Mouse (Mus musculus): Measurements from ENCODE around the gene Noto. TPM values are rescaled to one million over a fixed set of nuclear protein-coding genes. Genes with fewer than 3 reads are reported as not detected.

The Noto gene
- polyA plus RNA-seq, 1 experiment = not detected

GRCm38 (mm10) chr6:85391803-85392202, 31.9 kb upstream of the Noto start:
- peak; percentile 72 for DNase-seq (ENCODE audit: low read depth)
- peak; percentile 76; the same call in 1 of the 2 replicates for TF ChIP-seq CTCF (IDR thresholded peaks at IDR 0.05; ENCODE audit: borderline replicate concordance, extremely low read depth, insufficient read depth, insufficient read length)
- TF ChIP-seq POLR2A (IDR thresholded peaks at IDR 0.05; ENCODE audit: borderline replicate concordance, extremely low read depth, insufficient read depth, insufficient read length, poor library complexity, severe bottlenecking) = no peak

DNA sequence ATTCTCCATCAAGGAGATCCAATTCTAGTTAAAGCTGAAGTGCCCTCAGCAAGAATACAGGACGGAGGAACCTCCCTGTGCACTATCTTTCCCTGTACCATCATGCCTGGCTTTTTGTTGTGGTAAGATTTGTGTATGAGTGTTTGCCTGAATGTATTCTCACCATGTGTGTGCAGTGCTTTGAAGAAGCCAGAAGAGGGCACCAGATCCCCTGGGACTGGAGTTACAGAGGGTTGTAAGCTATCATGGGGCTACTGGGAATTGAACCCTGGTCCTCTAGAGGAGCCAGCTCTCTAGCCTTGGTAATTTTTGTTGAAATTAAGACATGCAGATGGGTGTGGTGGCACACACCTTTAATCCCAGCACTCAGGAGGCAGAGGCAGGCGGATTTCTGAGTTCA, 28.3 kb upstream of the Noto start:
- TF ChIP-seq CTCF (IDR thresholded peaks at IDR 0.05; ENCODE audit: borderline replicate concordance, extremely low read depth, insufficient read depth, insufficient read length) = no peak
- TF ChIP-seq POLR2A (IDR thresholded peaks at IDR 0.05; ENCODE audit: borderline replicate concordance, extremely low read depth, insufficient read depth, insufficient read length, poor library complexity, severe bottlenecking) = no peak
- DNase-seq (ENCODE audit: low read depth) = no peak

- DNase-seq (ENCODE audit: low read depth) = no peak
- peak; percentile 52; the same call in 1 of the 2 replicates for TF ChIP-seq CTCF (IDR thresholded peaks at IDR 0.05; ENCODE audit: borderline replicate concordance, extremely low read depth, insufficient read depth, insufficient read length)
- TF ChIP-seq POLR2A (IDR thresholded peaks at IDR 0.05; ENCODE audit: borderline replicate concordance, extremely low read depth, insufficient read depth, insufficient read length, poor library complexity, severe bottlenecking) = no peak
These were observed 26.5 kb upstream of the Noto start for GRCm38 (mm10) chr6:85397165-85397564.

DNA sequence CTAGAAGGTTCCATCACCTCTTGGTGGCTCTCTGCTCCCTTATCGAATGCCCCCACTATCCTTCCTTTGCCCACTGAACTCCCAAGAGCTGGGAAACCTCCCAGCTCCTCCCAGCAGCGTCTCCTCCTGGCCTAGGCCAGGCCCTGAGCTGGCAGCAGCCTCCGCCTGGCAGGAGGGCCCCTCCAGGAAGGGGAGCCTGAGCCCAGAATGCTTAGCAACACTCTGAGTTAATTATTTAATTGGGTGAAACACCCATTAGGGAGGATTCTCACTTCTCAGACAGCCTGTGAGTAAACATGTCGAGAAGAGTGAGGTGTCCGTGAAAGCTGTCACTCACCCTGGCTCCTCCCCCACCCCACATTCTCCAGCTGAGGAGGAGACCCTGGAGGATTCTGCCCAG, 24.0 kb upstream of the Noto start:
- TF ChIP-seq CTCF (IDR thresholded peaks at IDR 0.05; ENCODE audit: borderline replicate concordance, extremely low read depth, insufficient read depth, insufficient read length) = no peak
- no peak for TF ChIP-seq POLR2A (IDR thresholded peaks at IDR 0.05; ENCODE audit: borderline replicate concordance, extremely low read depth, insufficient read depth, insufficient read length, poor library complexity, severe bottlenecking)
- DNase-seq (ENCODE audit: low read depth) = peak; percentile 82

GRCm38 (mm10) chr6:85402613-85403012, 21.1 kb upstream of the Noto start:
- TF ChIP-seq POLR2A (IDR thresholded peaks at IDR 0.05; ENCODE audit: borderline replicate concordance, extremely low read depth, insufficient read depth, insufficient read length, poor library complexity, severe bottlenecking) = no peak
- TF ChIP-seq CTCF (IDR thresholded peaks at IDR 0.05; ENCODE audit: borderline replicate concordance, extremely low read depth, insufficient read depth, insufficient read length) = no peak
- no peak for DNase-seq (ENCODE audit: low read depth)

DNA sequence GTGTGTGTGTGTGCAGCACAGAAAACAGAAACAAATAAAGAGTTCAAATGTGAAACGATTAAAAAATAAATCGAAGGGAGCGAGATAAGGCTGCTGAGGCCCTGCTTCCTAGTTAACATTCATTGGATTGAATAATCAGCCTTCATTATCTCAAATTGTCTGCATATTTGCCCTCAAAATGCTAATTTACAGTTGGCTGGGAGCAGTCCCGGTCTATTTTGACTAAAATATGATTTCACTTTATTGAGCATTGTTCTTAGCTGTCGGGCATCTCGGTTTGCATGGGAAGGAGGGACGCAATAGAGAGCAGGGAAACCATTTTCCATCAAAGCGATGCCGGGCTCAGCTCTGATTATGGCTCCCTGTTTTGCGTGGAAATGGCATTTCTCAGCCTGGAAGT, 20.6 kb upstream of the Noto start:
- peak; percentile 59 for DNase-seq (ENCODE audit: low read depth)
- no peak for TF ChIP-seq POLR2A (IDR thresholded peaks at IDR 0.05; ENCODE audit: borderline replicate concordance, extremely low read depth, insufficient read depth, insufficient read length, poor library complexity, severe bottlenecking)
- no peak for TF ChIP-seq CTCF (IDR thresholded peaks at IDR 0.05; ENCODE audit: borderline replicate concordance, extremely low read depth, insufficient read depth, insufficient read length)

DNA sequence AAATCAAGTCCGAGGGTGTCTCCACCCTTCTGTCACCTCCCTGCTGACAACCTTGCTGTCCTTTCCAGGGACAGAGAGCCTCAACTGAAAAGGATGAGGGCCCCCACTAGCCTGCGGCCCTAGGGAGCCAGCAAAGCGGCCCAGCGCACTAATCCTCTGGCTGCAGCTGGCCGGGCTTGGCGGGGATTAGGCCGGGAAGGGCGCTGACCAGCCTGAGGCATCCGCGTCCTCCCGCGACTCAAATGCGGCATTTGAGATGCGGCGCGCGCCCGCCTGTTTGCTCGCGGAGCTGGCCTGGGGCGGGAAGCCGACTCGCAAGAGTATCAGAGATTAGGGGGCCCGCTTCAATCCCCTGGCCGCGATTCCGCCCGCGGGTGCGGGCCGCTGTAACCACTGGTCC, 14.7 kb upstream of the Noto start:
- TF ChIP-seq POLR2A (IDR thresholded peaks at IDR 0.05; ENCODE audit: borderline replicate concordance, extremely low read depth, insufficient read depth, insufficient read length, poor library complexity, severe bottlenecking) = no peak
- TF ChIP-seq CTCF (IDR thresholded peaks at IDR 0.05; ENCODE audit: borderline replicate concordance, extremely low read depth, insufficient read depth, insufficient read length) = no peak
- peak; percentile 54 for DNase-seq (ENCODE audit: low read depth)

GRCm38 (mm10) chr6:85410771-85411273, 12.9 kb upstream of the Noto start:
- peak; percentile 91 for DNase-seq (ENCODE audit: low read depth)
- TF ChIP-seq CTCF (IDR thresholded peaks at IDR 0.05; ENCODE audit: borderline replicate concordance, extremely low read depth, insufficient read depth, insufficient read length) (peak; percentile 96), POLR2A (IDR thresholded peaks at IDR 0.05; ENCODE audit: borderline replicate concordance, extremely low read depth, insufficient read depth, insufficient read length, poor library complexity, severe bottlenecking) (no peak)

DNA sequence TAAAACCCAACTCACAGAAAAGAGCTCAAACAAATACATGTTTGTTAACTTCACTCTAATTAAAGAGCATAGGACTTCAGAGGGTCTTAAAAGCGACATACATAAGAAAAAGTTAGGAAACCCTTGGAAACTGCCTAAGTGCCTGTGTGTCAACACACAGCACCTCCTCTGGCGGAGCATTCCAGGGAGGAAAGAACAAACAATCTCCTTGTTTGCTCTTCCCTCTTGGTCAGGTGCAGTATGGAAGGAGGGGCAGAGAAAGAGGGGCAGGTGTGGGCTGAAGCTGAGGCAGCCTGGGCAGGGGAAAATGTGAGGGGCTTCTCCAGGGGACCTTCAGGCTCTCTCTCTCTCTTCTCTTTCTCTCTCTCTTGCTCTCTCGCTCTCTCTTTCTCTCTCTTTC, 7.9 kb upstream of the Noto start:
- TF ChIP-seq CTCF (IDR thresholded peaks at IDR 0.05; ENCODE audit: borderline replicate concordance, extremely low read depth, insufficient read depth, insufficient read length) = no peak
- TF ChIP-seq POLR2A (IDR thresholded peaks at IDR 0.05; ENCODE audit: borderline replicate concordance, extremely low read depth, insufficient read depth, insufficient read length, poor library complexity, severe bottlenecking) = no peak
- no peak for DNase-seq (ENCODE audit: low read depth)

- no peak for TF ChIP-seq POLR2A (IDR thresholded peaks at IDR 0.05; ENCODE audit: borderline replicate concordance, extremely low read depth, insufficient read depth, insufficient read length, poor library complexity, severe bottlenecking)
- TF ChIP-seq CTCF (IDR thresholded peaks at IDR 0.05; ENCODE audit: borderline replicate concordance, extremely low read depth, insufficient read depth, insufficient read length) = no peak
- DNase-seq (ENCODE audit: low read depth) = no peak
These were observed 4.5 kb upstream of the Noto start for GRCm38 (mm10) chr6:85419150-85419549.

DNA sequence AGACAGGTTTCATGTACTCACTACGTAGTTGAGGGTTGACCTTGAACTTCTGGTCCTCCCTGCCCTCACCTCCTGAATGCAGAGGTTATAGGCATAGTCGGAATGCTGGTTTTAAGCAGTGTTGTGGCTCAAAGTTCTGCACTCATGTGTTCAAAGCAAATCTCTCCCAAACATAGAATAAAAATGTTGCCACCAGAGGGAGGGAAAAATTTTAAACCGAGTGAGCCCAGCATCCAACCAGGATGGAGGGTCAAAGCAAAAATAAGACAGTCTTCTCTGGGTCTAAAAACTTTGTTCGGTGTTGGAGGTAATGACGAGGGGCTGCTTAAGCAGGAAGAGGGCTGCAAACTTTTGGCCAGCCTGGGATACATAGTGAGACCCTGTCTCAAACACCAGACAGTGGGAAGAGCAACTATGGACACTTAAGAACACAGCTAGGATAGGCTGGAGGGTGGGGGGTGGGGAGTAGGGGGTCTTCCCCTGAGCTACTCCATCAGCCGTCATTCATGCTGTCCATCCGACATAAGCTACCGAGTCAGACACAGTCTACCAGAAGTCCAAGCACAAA, 7.7 kb downstream of the Noto start:
- TF ChIP-seq CTCF (IDR thresholded peaks at IDR 0.05; ENCODE audit: borderline replicate concordance, extremely low read depth, insufficient read depth, insufficient read length) = no peak
- TF ChIP-seq POLR2A (IDR thresholded peaks at IDR 0.05; ENCODE audit: borderline replicate concordance, extremely low read depth, insufficient read depth, insufficient read length, poor library complexity, severe bottlenecking) = no peak
- DNase-seq (ENCODE audit: low read depth) = no peak

DNA sequence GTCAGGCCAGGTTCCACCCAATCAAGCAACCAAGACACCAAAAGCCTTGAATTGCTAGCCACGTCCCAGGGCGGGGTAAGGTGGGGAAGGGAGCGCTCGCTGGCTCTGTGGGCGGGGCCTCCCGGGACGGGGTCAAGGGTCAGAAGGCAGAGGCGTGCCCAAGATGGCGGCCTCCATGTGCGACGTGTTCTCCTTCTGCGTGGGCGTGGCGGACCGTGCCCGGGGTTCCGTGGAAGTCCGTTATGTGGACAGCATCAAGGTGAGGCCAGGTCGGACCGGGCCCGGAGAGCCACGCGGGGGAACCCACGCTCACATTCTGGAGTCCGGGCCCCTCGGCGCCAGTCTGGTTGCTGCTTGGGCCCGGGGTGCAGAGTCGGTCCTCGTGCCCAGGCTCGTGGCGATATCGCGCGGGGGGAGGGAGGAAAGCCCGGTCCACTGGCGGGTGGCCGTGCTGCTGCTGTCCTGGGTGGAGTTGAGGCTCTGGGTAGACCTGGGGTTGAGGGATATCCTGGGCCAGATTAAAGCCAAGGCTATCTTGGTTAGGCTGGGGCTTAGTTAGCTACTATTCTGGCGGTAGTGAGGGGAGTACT, 8.3 kb downstream of the Noto start, which contains the start of gene Smyd5:
TSS of gene Smyd5 (plus strand) at position 148 of the 590 bp plus-strand sequence.
- DNase-seq (ENCODE audit: low read depth) = peak; percentile 75
- TF ChIP-seq POLR2A (IDR thresholded peaks at IDR 0.05; ENCODE audit: borderline replicate concordance, extremely low read depth, insufficient read depth, insufficient read length, poor library complexity, severe bottlenecking) (no peak), CTCF (IDR thresholded peaks at IDR 0.05; ENCODE audit: borderline replicate concordance, extremely low read depth, insufficient read depth, insufficient read length) (no peak)
